Mouse (Mus musculus) limb, embryonic 10.5 days (tissue): ENCODE results near the gene Tmem38b. TPM values are rescaled to one million over a fixed set of nuclear protein-coding genes. Genes with fewer than 3 reads are reported as not detected.
A peak's percentile ranks its signal among the peaks of the same experiment; 100 is the strongest.
"Not testable (repeated sequence)": the region's sequence is repeated elsewhere in the genome, so short reads cannot be mapped to it uniquely, and the experiment has no call there.

Experiments used
- DNase-seq: peaks from one replicate; pipeline ENCODE4 v3.0.0-alpha.2; 2017; ENCODE audit warnings: low spot score
- H3K27ac ChIP-seq: fragments of 300-500 bp; sonication (generic); 2 replicates; pipeline ENCODE4 v1.5.1; 2016; ENCODE audit warnings: mild to moderate bottlenecking
- H3K27me3 ChIP-seq: fragments of 300-500 bp; sonication (generic); 2 replicates; pipeline ENCODE4 v1.6.1; 2016; ENCODE audit warnings: low read depth, mild to moderate bottlenecking; ENCODE audit not compliant: poor library complexity, severe bottlenecking
- H3K36me3 ChIP-seq: fragments of 300-500 bp; sonication (generic); 2 replicates; pipeline ENCODE4 v1.6.1; 2016; ENCODE audit warnings: mild to moderate bottlenecking, moderate library complexity
- H3K4me1 ChIP-seq: fragments of 300-500 bp; sonication (generic); 2 replicates; pipeline ENCODE4 v1.6.1; 2016
- H3K4me3 ChIP-seq: fragments of 300-500 bp; sonication (generic); 2 replicates; pipeline ENCODE4 v1.5.1; 2016; ENCODE audit warnings: mild to moderate bottlenecking, moderate library complexity
- H3K9me3 ChIP-seq: fragments of 300-500 bp; sonication (generic); replicated peaks from 2 replicates; pipeline ENCODE4 v1.6.1; 2016; ENCODE audit warnings: mild to moderate bottlenecking
- WGBS: fragments of 180-500 bp; shearing (Covaris S2); methylation state at CpG from one replicate; pipeline ENCODE4 v1.1.7; 2016; 5-methylcytosine and 5-hydroxymethylcytosine counted together
- polyA plus RNA-seq: library from polyadenylated mRNA; unstranded; fragments of >200 nt; fragmentation: Nextera tagmentation; extraction: Ambion mirVana; gene quantifications from 2 replicates; pipeline ENCODE4 v1.2.1, GENCODE M21; 2016

Tmem38b gene
- polyA plus RNA-seq, 1 experiment from 2014 or later: 4.0 TPM

DNA sequence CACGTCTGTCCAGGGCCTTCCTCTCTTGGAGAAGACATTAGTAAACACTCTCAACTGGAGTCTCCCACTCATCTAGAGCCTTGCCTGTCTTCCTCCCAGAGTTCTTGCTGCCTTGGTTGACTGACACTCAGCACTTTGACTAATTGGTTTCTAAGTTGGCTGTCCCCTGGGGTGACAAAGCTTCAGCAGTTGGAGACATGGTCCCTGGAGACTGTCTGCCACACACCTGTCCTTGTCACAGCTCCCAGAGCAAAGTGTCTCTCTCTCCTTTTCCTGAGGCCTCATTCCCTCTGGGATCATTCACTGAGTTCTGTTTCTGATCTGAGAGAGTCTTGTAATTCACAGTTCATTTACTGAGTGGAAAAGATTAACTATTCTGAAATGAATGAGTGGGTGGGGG, 26.1 kb upstream of the Tmem38b start:
- no peak overlapping the region for H3K27ac ChIP-seq
- peaks cover 11% of the 10 kb centered on the region; the same call in 1 of the 2 replicates for H3K4me1 ChIP-seq
- H3K36me3 ChIP-seq: no peaks in the 10 kb centered on the region
- 56% methylated on average over 1 of the region's 1 CpGs for WGBS
- DNase-seq: no peak
- peaks cover 6% of the 10 kb centered on the region; the same call in 1 of the 2 replicates for H3K27me3 ChIP-seq
- no peak overlapping the region for H3K4me3 ChIP-seq
- H3K9me3 ChIP-seq: no peaks in the 10 kb centered on the region

DNA sequence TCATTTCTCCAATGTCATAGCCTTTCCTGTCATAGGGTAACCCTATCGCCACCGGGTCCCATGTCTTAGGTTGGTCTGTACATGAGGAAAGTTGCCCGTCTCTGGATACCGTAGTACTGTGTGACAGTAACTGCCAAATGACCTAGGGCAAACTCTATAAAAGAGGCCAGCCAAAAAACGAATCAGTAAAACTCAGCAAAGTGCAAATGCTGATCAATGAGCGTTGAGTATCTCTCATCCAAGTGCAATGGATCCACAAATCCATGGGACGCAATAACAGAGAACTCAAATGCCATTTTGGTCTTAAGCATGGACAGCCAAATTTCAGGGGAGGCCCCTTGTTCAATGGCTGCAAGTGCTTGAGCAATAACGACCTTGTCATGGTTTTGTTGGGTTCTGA, 22.2 kb upstream of the Tmem38b start:
- not testable (repeated sequence) for H3K27me3 ChIP-seq, H3K36me3 ChIP-seq, H3K9me3 ChIP-seq, H3K4me3 ChIP-seq, H3K27ac ChIP-seq, DNase-seq
- WGBS: 90% methylated on average over 8 of the region's 8 CpGs
- H3K4me1 ChIP-seq: peaks cover 11% of the 10 kb centered on the region; the same call in 1 of the 2 replicates

DNA sequence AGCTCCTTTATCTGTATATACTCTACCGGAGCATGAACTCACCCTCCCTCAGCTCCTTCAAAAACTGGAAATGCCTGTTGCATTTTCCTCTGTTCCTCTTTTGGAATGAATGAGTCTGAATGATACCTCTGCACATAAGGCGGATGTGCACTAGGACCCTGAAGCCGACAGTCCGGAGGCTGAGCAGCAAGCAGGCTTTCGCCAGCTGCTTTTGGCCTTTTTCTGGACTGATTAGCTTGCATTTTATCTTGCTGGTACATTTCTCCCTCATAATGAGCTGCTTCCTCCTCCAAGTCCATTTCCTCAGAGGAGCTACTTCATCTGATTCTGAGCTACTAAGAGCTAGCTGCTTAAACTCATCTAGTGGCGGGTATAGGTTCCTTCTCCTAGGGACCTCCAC, 19.4 kb upstream of the Tmem38b start:
- H3K4me3 ChIP-seq, H3K27ac ChIP-seq, H3K9me3 ChIP-seq, H3K36me3 ChIP-seq, H3K27me3 ChIP-seq, DNase-seq, H3K4me1 ChIP-seq: not testable (repeated sequence)
- WGBS: 84% methylated on average over 6 of the region's 6 CpGs

DNA sequence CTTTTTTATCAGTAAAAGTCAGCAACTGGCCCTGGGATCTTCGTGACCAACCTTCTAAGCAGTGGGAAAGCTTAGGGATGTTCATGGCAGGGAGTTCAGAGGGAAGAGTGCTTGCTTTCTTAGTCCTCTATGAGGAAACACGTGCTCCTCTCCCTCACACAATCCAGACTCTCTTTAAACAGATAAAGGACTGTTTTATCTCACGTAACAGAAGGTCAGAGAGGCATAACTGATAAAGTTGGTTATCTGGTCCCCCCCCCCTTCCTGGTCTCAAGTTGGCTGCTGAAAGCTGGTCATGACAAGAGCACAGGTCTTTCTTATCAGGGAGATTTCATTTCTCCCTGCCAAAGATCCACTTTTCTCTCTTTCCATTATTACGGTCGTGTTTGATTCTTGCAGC, 7.5 kb upstream of the Tmem38b start:
- Histone ChIP-seq H3K27me3 (no peaks in the 10 kb centered on the region), H3K36me3 (no peaks in the 10 kb centered on the region), H3K4me1 (no peaks in the 10 kb centered on the region), H3K9me3 (no peaks in the 10 kb centered on the region), H3K4me3 (no peak overlapping the region), H3K27ac (no peak overlapping the region)
- DNase-seq: no peak
- 72% methylated on average over 5 of the region's 5 CpGs for WGBS

DNA sequence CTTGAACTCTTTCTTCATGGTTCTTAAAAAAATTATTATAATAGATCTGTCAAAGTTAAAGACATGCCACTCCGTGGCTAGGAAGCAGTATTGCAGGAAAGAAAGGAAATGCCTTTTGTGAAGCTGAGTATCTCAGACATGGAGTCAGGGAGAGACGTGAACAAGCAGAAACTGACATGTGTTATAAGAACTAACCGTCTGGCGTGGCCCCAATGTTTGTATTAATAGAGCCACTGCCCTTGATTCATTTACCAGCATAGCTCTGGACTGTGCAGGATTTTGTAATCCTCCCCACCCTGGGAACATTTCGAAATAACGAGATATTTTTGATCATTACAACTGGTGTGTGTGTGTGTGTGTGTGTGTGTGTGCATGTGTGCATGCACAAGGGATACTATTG, 2.1 kb upstream of the Tmem38b start:
- no peak overlapping the region for H3K4me3 ChIP-seq
- 73% methylated on average over 6 of the region's 6 CpGs for WGBS

DNA sequence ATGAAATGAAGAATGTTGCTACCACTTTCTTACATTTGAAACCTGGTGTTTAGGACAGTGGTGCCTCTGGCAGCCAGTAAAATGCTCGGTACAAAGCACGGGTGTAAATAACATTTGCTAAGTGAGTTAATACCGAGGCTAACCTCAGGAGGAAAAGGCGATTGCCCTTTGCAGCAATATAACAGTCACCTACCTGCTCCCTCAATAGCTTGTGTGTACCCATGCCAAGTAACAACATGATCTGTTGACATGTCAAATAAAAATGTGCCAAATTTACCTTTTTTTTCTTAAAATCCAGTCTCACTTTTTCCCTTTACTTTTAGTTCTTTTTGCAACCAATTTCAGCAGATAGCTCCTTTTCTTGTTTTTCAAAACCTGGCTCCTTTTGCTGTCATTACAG, 1.0 kb upstream of the Tmem38b start:
- no peak overlapping the region for H3K4me3 ChIP-seq
- 58% methylated on average over 4 of the region's 4 CpGs for WGBS
- no peaks in the 10 kb centered on the region for H3K9me3 ChIP-seq
- no peak overlapping the region for H3K27ac ChIP-seq
- no peaks in the 10 kb centered on the region for H3K27me3 ChIP-seq
- H3K4me1 ChIP-seq: peaks cover 4% of the 10 kb centered on the region; the same call in 1 of the 2 replicates
- DNase-seq: no peak
- H3K36me3 ChIP-seq: no peaks in the 10 kb centered on the region

More for the DNA sequence above, 2.1 kb upstream of the Tmem38b start:
- no peak overlapping the region for H3K27ac ChIP-seq
- peaks cover 4% of the 10 kb centered on the region; the same call in 1 of the 2 replicates for H3K4me1 ChIP-seq
- no peaks in the 10 kb centered on the region for H3K9me3 ChIP-seq
- no peaks in the 10 kb centered on the region for H3K27me3 ChIP-seq
- no peaks in the 10 kb centered on the region for H3K36me3 ChIP-seq
- no peak for DNase-seq

DNA sequence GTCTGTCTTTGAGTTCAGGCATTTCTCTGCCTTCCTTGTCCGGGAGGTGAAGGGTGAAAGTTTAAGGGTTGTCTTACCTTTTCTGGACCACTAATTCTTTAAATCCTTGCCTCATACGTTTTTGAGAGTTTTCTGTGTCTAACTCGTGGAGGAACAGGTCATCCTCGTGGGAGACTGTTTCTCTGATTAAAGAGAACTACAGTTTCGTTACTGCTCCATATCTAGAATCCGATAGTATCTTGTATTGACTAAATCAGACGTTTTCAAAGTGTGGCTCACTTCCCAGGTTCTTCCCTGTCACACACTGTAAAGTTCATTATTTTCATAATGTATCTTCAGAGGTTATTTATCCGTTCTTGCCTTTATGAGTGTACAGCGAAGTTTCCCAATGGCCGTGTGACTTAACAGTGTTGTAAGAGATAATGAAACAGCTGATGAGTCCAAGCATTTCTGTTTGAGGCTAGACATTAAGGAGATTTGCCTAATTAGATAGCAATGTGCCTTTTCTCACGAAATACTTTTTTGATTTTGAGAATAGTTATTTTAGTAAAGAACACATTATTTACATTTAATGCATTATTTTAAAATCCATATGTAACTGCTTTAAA, 900 bp downstream of the Tmem38b start:
- DNase-seq: no peak
- 27% methylated on average over 11 of the region's 11 CpGs for WGBS
- Histone ChIP-seq H3K4me3 (peak overlapping the region; percentile 78), H3K27me3 (no peaks in the 10 kb centered on the region), H3K36me3 (no peaks in the 10 kb centered on the region), H3K27ac (no peak overlapping the region), H3K4me1 (peaks cover 4% of the 10 kb centered on the region; the same call in 1 of the 2 replicates), H3K9me3 (no peaks in the 10 kb centered on the region)

DNA sequence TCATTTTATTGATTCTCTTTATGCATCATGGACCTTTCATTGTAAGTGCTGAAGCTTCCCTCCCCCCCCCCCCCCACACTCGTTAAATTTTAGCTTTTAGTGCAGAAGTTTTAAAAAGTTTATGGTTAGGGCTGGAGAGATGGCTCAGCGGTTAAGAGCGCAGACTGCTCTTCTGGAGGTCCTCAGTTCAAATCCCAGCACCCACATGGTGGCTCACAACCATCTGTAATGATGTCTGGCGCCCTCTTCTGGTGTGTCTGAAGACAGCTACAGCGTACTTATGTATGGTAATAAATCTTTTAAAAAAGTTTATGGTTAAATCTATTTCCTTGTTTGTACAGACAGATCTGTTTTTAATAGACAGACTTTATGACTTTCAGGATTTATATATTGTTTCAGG, 2.0 kb downstream of the Tmem38b start:
- no peak overlapping the region for H3K27ac ChIP-seq
- no peaks in the 10 kb centered on the region for H3K27me3 ChIP-seq
- WGBS: 89% methylated on average over 5 of the region's 5 CpGs

DNA sequence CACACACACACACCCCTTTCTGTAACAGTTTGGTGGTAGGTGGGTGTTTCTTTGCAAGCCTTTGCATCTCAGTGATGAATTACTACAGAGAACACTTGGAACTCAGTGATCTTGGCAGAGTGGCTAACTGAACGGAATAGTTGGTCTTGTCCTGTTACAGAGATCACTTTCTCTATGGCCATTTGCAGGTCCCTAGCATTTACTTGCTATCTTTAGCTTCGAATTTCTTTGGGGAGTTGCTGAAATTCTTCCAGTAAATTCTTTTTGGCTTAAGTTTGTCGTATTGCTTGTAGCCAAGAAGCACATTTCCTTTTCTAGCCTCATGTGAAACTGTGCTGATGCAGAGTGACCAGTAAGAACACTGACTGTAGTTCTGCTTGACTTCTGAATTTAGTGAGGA, 3.1 kb downstream of the Tmem38b start:
- no peaks in the 10 kb centered on the region for H3K36me3 ChIP-seq
- DNase-seq: no peak
- H3K4me3 ChIP-seq: no peak overlapping the region
- H3K27ac ChIP-seq: no peak overlapping the region
- WGBS: 86% methylated on average over 3 of the region's 3 CpGs
- no peaks in the 10 kb centered on the region for H3K27me3 ChIP-seq
- peaks cover 4% of the 10 kb centered on the region; the same call in 1 of the 2 replicates for H3K4me1 ChIP-seq
- no peaks in the 10 kb centered on the region for H3K9me3 ChIP-seq

More for the DNA sequence above, 2.0 kb downstream of the Tmem38b start:
- Histone ChIP-seq H3K36me3 (no peaks in the 10 kb centered on the region), H3K9me3 (no peaks in the 10 kb centered on the region), H3K4me3 (no peak overlapping the region), H3K4me1 (peaks cover 4% of the 10 kb centered on the region; the same call in 1 of the 2 replicates)
- DNase-seq: no peak

DNA sequence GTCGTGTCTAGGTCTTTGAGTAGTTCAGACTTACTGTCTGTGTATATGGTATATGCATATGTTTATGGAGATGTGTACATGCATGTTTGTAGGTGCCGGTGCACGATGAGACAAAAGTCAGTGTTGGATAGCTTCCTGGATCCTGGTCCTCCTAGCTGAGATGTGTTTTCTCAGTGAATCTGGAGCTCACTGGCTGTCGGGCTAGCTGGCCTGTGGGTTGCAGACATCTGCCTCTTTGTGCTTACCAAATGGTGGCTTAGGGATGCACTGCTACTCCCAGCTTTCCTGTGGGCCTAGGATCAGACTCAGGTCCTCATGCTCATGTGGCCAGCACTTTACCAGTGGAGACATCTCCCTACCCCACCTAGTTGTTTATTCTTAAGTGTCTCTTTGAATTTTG, 4.2 kb downstream of the Tmem38b start:
- DNase-seq: no peak
- WGBS: 91% methylated on average over 4 of the region's 4 CpGs

DNA sequence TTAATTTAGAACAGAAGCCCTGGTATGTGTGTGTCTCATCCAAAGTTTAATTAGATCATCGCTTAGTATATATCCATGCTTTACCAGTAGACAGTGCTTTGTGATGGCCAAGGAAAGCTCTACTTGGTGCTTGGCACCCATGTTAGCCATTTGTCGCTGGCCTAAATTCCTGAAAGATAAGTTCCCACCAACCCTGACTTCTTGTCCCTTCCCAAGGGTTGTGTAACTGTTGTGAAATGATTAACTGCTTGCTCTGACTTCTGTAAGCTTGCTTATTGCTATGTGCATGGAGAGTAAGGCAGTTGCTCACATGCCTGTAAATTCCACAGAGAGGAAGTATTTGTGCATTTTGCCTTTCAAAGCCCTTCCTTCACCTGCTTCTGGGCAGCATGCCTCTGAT, 4.7 kb downstream of the Tmem38b start:
- no peak overlapping the region for H3K27ac ChIP-seq
- no peaks in the 10 kb centered on the region for H3K9me3 ChIP-seq
- peaks cover 4% of the 10 kb centered on the region; the same call in 1 of the 2 replicates for H3K4me1 ChIP-seq
- 93% methylated on average over 2 of the region's 2 CpGs for WGBS
- H3K36me3 ChIP-seq: no peaks in the 10 kb centered on the region
- H3K27me3 ChIP-seq: no peaks in the 10 kb centered on the region
- no peak overlapping the region for H3K4me3 ChIP-seq
- no peak for DNase-seq

More for the DNA sequence above, 4.2 kb downstream of the Tmem38b start:
- H3K36me3 ChIP-seq: no peaks in the 10 kb centered on the region
- no peaks in the 10 kb centered on the region for H3K9me3 ChIP-seq
- no peak overlapping the region for H3K27ac ChIP-seq
- no peaks in the 10 kb centered on the region for H3K27me3 ChIP-seq
- no peak overlapping the region for H3K4me3 ChIP-seq
- peaks cover 4% of the 10 kb centered on the region; the same call in 1 of the 2 replicates for H3K4me1 ChIP-seq

DNA sequence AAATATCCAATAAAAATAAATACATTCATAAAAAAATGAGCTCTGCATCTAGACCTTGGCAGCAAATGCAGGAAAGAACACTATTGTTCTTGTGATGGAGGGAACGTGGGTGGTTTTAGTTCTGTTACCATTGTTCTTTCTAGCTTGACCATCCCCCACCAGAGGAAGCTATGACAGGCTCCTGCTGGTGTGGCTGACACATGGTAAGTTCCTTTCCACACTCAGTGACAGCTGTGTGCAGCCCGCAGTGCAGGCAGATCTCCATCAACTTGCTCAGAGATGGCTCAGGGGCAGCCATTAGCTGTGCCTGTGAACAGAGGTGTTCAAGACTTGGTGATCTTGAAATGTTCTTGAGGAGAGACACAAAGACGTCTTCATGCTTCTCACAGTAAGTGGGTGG, 6.5 kb downstream of the Tmem38b start:
- 65% methylated on average over 3 of the region's 3 CpGs for WGBS
- H3K4me3 ChIP-seq: no peak overlapping the region
- no peaks in the 10 kb centered on the region for H3K4me1 ChIP-seq
- no peaks in the 10 kb centered on the region for H3K36me3 ChIP-seq
- H3K9me3 ChIP-seq: no peaks in the 10 kb centered on the region
- H3K27ac ChIP-seq: no peak overlapping the region
- H3K27me3 ChIP-seq: no peaks in the 10 kb centered on the region
- no peak for DNase-seq

DNA sequence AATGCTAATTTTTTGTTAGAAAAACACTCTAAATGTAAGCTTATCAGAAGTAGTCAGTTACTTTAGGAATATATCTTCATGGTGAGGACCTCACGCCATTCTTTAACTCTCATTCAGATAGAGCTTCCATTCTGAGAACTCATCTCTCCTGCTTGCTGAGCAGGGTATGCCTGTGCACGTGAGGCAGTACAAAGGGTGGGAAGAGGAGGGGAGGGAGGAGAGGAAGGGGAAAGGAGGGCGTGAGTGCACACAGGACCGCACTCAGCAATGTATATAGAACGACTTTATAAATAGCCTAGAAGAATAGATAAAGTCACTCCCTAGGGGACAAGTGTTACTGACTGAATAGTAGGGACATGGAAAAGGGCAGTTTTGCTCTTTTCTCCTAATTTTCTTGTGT, 11.1 kb downstream of the Tmem38b start:
- 48% methylated on average over 5 of the region's 5 CpGs for WGBS
- H3K36me3 ChIP-seq: no peaks in the 10 kb centered on the region
- no peak overlapping the region for H3K27ac ChIP-seq
- H3K4me3 ChIP-seq: no peak overlapping the region
- DNase-seq: no peak
- H3K27me3 ChIP-seq: no peaks in the 10 kb centered on the region
- no peaks in the 10 kb centered on the region for H3K9me3 ChIP-seq
- H3K4me1 ChIP-seq: no peaks in the 10 kb centered on the region
